Comparison of ENCODE assay signal across 16 mouse cellular contexts in genomic region chr11:4293481-4293880, GRCm38 (mm10). TPM values are rescaled to one million over a fixed set of nuclear protein-coding genes. Genes with fewer than 3 reads are reported as not detected.
"Had no signal": no experiment of that assay in that cellular context is flagged by ENCODE, and none has a peak within 500 bp of the region (broad histone marks: within the 10 kb centered on the region; RNA-seq: fewer than 3 reads in every experiment).

No protein-coding gene starts in this region.

- H3K36me3 ChIP-seq: midbrain, embryonic 10.5 days; midbrain, embryonic 12.5 days; neural tube, embryonic 12.5 days; stomach, embryonic 15.5 days had no signal

- H3K9me3 ChIP-seq: midbrain, embryonic 10.5 days; midbrain, embryonic 12.5 days; neural tube, embryonic 12.5 days; stomach, embryonic 15.5 days had no signal

- H3K27ac ChIP-seq: midbrain, embryonic 10.5 days; midbrain, embryonic 12.5 days; neural tube, embryonic 12.5 days; stomach, embryonic 15.5 days; stomach, postnatal 0 days had no signal

- H3K9ac ChIP-seq: lung, embryonic 14.5 days; midbrain, embryonic 12.5 days; neural tube, embryonic 12.5 days; stomach, embryonic 15.5 days had no signal

- ATAC-seq: midbrain, embryonic 16.5 days had no signal

- H3K27me3 ChIP-seq: midbrain, embryonic 12.5 days; neural tube, embryonic 12.5 days; stomach, embryonic 15.5 days had no signal

- DNase-seq: lung, embryonic 14.5 days; lung, postnatal 10 days; lung, postnatal 4 days; midbrain, embryonic 14.5 days; right cerebral cortex, postnatal 14 days; thymus, adult 2 months; thymus, postnatal 25 days; thymus, postnatal 4 days had no signal

- H3K4me2 ChIP-seq: lung, embryonic 14.5 days; midbrain, embryonic 12.5 days; neural tube, embryonic 12.5 days; stomach, embryonic 15.5 days had no signal

- H3K4me3 ChIP-seq: midbrain, embryonic 10.5 days; midbrain, embryonic 12.5 days; neural tube, embryonic 12.5 days; stomach, embryonic 15.5 days had no signal

RNA-seq across cellular contexts. Expression of gene Lif, which starts 36.1 kb away (rescaled TPM):
- polyA plus RNA-seq: midbrain, embryonic 12.5 days; midbrain, embryonic 14.5 days; neural tube, embryonic 12.5 days; neural tube, embryonic 14.5 days had no signal

RNA-seq across cellular contexts. Expression of gene Osm, which starts 57.3 kb away (rescaled TPM):
- polyA plus RNA-seq: lung, embryonic 14.5 days; midbrain, embryonic 12.5 days; neural tube, embryonic 12.5 days; testis, adult 2 months had no signal
